Mouse (Mus musculus): ENCODE measurements around the gene Cd52. TPM values are rescaled to one million over a fixed set of nuclear protein-coding genes. Genes with fewer than 3 reads are reported as not detected.

Gene Cd52
- polyA plus RNA-seq, 1 experiment from 2014 or later = 5.1 TPM

GRCm38 (mm10) chr4:134121571-134121970 lies 26.7 kb upstream of the Cd52 start:
- 50% methylated on average over 4 of the region's 4 CpGs for WGBS
- Histone ChIP-seq H3K4me2 (replicated peaks; ENCODE audit: low read depth, low read length) (no peak overlapping the region), H3K9ac (ENCODE audit: low read depth, low read length) (no peak overlapping the region), H3K9me3 (ENCODE audit: control insufficient read depth, low read length) (no peaks in the 10 kb centered on the region), H3K4me3 (ENCODE audit: low read depth, low read length) (no peak overlapping the region), H3K27ac (ENCODE audit: low read depth, low read length) (no peak overlapping the region), H3K27me3 (ENCODE audit: control insufficient read depth, insufficient read depth, low read length) (no peaks in the 10 kb centered on the region), H3K36me3 (ENCODE audit: control insufficient read depth, insufficient read depth, low read length) (no peaks in the 10 kb centered on the region), H3K4me1 (replicated peaks; ENCODE audit: control insufficient read depth, insufficient read depth, low read length) (no peaks in the 10 kb centered on the region)
- ATAC-seq (ENCODE audit: low FRiP score) (no peak), DNase-seq (ENCODE audit: low spot score) (no peak)

GRCm38 (mm10) chr4:134120916-134121315 lies 26.0 kb upstream of the Cd52 start:
- DNase-seq (ENCODE audit: low spot score) = no peak
- WGBS = 81% methylated on average over 4 of the region's 4 CpGs
- no peak overlapping the region for H3K4me3 ChIP-seq (ENCODE audit: low read depth, low read length)
- no peaks in the 10 kb centered on the region for H3K27me3 ChIP-seq (ENCODE audit: control insufficient read depth, insufficient read depth, low read length)
- no peak for ATAC-seq (ENCODE audit: low FRiP score)
- H3K27ac ChIP-seq (ENCODE audit: low read depth, low read length) = no peak overlapping the region
- no peaks in the 10 kb centered on the region for H3K9me3 ChIP-seq (ENCODE audit: control insufficient read depth, low read length)
- H3K9ac ChIP-seq (ENCODE audit: low read depth, low read length) = no peak overlapping the region
- no peak overlapping the region for H3K4me2 ChIP-seq (replicated peaks; ENCODE audit: low read depth, low read length)
- H3K36me3 ChIP-seq (ENCODE audit: control insufficient read depth, insufficient read depth, low read length) = no peaks in the 10 kb centered on the region
- no peaks in the 10 kb centered on the region for H3K4me1 ChIP-seq (replicated peaks; ENCODE audit: control insufficient read depth, insufficient read depth, low read length)

GRCm38 (mm10) chr4:134120192-134120805 lies 25.4 kb upstream of the Cd52 start:
- no peak for ATAC-seq (ENCODE audit: low FRiP score)
- no peaks in the 10 kb centered on the region for H3K9me3 ChIP-seq (ENCODE audit: control insufficient read depth, low read length)
- no peak overlapping the region for H3K9ac ChIP-seq (ENCODE audit: low read depth, low read length)
- H3K4me2 ChIP-seq (replicated peaks; ENCODE audit: low read depth, low read length) = no peak overlapping the region
- no peaks in the 10 kb centered on the region for H3K27me3 ChIP-seq (ENCODE audit: control insufficient read depth, insufficient read depth, low read length)
- DNase-seq (ENCODE audit: low spot score) = no peak
- no peak overlapping the region for H3K27ac ChIP-seq (ENCODE audit: low read depth, low read length)
- H3K36me3 ChIP-seq (ENCODE audit: control insufficient read depth, insufficient read depth, low read length) = no peaks in the 10 kb centered on the region
- no peaks in the 10 kb centered on the region for H3K4me1 ChIP-seq (replicated peaks; ENCODE audit: control insufficient read depth, insufficient read depth, low read length)
- no peak overlapping the region for H3K4me3 ChIP-seq (ENCODE audit: low read depth, low read length)
- WGBS = 82% methylated on average over 6 of the region's 6 CpGs

GRCm38 (mm10) chr4:134119644-134120043 lies 24.8 kb upstream of the Cd52 start:
- Histone ChIP-seq H3K9me3 (ENCODE audit: control insufficient read depth, low read length) (no peaks in the 10 kb centered on the region), H3K27ac (ENCODE audit: low read depth, low read length) (no peak overlapping the region), H3K27me3 (ENCODE audit: control insufficient read depth, insufficient read depth, low read length) (no peaks in the 10 kb centered on the region), H3K36me3 (ENCODE audit: control insufficient read depth, insufficient read depth, low read length) (no peaks in the 10 kb centered on the region), H3K4me2 (replicated peaks; ENCODE audit: low read depth, low read length) (no peak overlapping the region), H3K4me3 (ENCODE audit: low read depth, low read length) (no peak overlapping the region), H3K9ac (ENCODE audit: low read depth, low read length) (no peak overlapping the region), H3K4me1 (replicated peaks; ENCODE audit: control insufficient read depth, insufficient read depth, low read length) (no peaks in the 10 kb centered on the region)
- WGBS = 62% methylated on average over 9 of the region's 9 CpGs
- DNase-seq (ENCODE audit: low spot score) (peak; percentile 48), ATAC-seq (ENCODE audit: low FRiP score) (no peak)

GRCm38 (mm10) chr4:134119042-134119441 lies 24.2 kb upstream of the Cd52 start:
- Histone ChIP-seq H3K27me3 (ENCODE audit: control insufficient read depth, insufficient read depth, low read length) (no peaks in the 10 kb centered on the region), H3K9ac (ENCODE audit: low read depth, low read length) (0 out of 2 replicates have a peak overlapping the region, but pooled peaks have one; percentile 15), H3K27ac (ENCODE audit: low read depth, low read length) (no peak overlapping the region), H3K4me1 (replicated peaks; ENCODE audit: control insufficient read depth, insufficient read depth, low read length) (no peaks in the 10 kb centered on the region), H3K4me3 (ENCODE audit: low read depth, low read length) (no peak overlapping the region), H3K9me3 (ENCODE audit: control insufficient read depth, low read length) (no peaks in the 10 kb centered on the region), H3K4me2 (replicated peaks; ENCODE audit: low read depth, low read length) (no peak overlapping the region), H3K36me3 (ENCODE audit: control insufficient read depth, insufficient read depth, low read length) (no peaks in the 10 kb centered on the region)
- ATAC-seq (ENCODE audit: low FRiP score) (no peak), DNase-seq (ENCODE audit: low spot score) (no peak)
- WGBS = 63% methylated on average over 5 of the region's 5 CpGs

- Histone ChIP-seq H3K9ac (ENCODE audit: low read depth, low read length) (no peak overlapping the region), H3K4me1 (replicated peaks; ENCODE audit: control insufficient read depth, insufficient read depth, low read length) (no peaks in the 10 kb centered on the region), H3K36me3 (ENCODE audit: control insufficient read depth, insufficient read depth, low read length) (no peaks in the 10 kb centered on the region), H3K4me3 (ENCODE audit: low read depth, low read length) (no peak overlapping the region), H3K4me2 (replicated peaks; ENCODE audit: low read depth, low read length) (no peak overlapping the region), H3K27ac (ENCODE audit: low read depth, low read length) (no peak overlapping the region), H3K27me3 (ENCODE audit: control insufficient read depth, insufficient read depth, low read length) (no peaks in the 10 kb centered on the region), H3K9me3 (ENCODE audit: control insufficient read depth, low read length) (no peaks in the 10 kb centered on the region)
- DNase-seq (ENCODE audit: low spot score) (no peak), ATAC-seq (ENCODE audit: low FRiP score) (no peak)
- 77% methylated on average over 14 of the region's 14 CpGs for WGBS
Measured at GRCm38 (mm10) chr4:134118126-134118800, 23.4 kb upstream of the Cd52 start.

GRCm38 (mm10) chr4:134117012-134117411 lies 22.1 kb upstream of the Cd52 start:
- ATAC-seq (ENCODE audit: low FRiP score) (no peak), DNase-seq (ENCODE audit: low spot score) (no peak)
- no peak overlapping the region for H3K4me2 ChIP-seq (replicated peaks; ENCODE audit: low read depth, low read length)
- H3K27ac ChIP-seq (ENCODE audit: low read depth, low read length) = no peak overlapping the region
- no peaks in the 10 kb centered on the region for H3K4me1 ChIP-seq (replicated peaks; ENCODE audit: control insufficient read depth, insufficient read depth, low read length)
- no peaks in the 10 kb centered on the region for H3K36me3 ChIP-seq (ENCODE audit: control insufficient read depth, insufficient read depth, low read length)
- no peak overlapping the region for H3K9ac ChIP-seq (ENCODE audit: low read depth, low read length)
- WGBS = 80% methylated on average over 8 of the region's 8 CpGs
- no peaks in the 10 kb centered on the region for H3K27me3 ChIP-seq (ENCODE audit: control insufficient read depth, insufficient read depth, low read length)
- no peak overlapping the region for H3K4me3 ChIP-seq (ENCODE audit: low read depth, low read length)
- H3K9me3 ChIP-seq (ENCODE audit: control insufficient read depth, low read length) = no peaks in the 10 kb centered on the region

GRCm38 (mm10) chr4:134116501-134116900 lies 21.6 kb upstream of the Cd52 start:
- H3K27ac ChIP-seq (ENCODE audit: low read depth, low read length) = no peak overlapping the region
- ATAC-seq (ENCODE audit: low FRiP score) (no peak), DNase-seq (ENCODE audit: low spot score) (no peak)
- no peak overlapping the region for H3K9ac ChIP-seq (ENCODE audit: low read depth, low read length)
- 88% methylated on average over 2 of the region's 2 CpGs for WGBS
- H3K4me1 ChIP-seq (replicated peaks; ENCODE audit: control insufficient read depth, insufficient read depth, low read length) = no peaks in the 10 kb centered on the region
- no peaks in the 10 kb centered on the region for H3K27me3 ChIP-seq (ENCODE audit: control insufficient read depth, insufficient read depth, low read length)
- H3K9me3 ChIP-seq (ENCODE audit: control insufficient read depth, low read length) = no peaks in the 10 kb centered on the region
- H3K4me3 ChIP-seq (ENCODE audit: low read depth, low read length) = no peak overlapping the region
- no peaks in the 10 kb centered on the region for H3K36me3 ChIP-seq (ENCODE audit: control insufficient read depth, insufficient read depth, low read length)
- H3K4me2 ChIP-seq (replicated peaks; ENCODE audit: low read depth, low read length) = no peak overlapping the region

Data from hindbrain, embryonic 11.5 days (tissue).